Mouse (Mus musculus) testis, postnatal 14 days (tissue): Measurements from ENCODE around the gene Adamts8.

Experiments used
- DNase-seq: peaks from one replicate; pipeline ENCODE4 v3.0.0; 2021; ENCODE audit warnings: low spot score

Gene Adamts8

DNA sequence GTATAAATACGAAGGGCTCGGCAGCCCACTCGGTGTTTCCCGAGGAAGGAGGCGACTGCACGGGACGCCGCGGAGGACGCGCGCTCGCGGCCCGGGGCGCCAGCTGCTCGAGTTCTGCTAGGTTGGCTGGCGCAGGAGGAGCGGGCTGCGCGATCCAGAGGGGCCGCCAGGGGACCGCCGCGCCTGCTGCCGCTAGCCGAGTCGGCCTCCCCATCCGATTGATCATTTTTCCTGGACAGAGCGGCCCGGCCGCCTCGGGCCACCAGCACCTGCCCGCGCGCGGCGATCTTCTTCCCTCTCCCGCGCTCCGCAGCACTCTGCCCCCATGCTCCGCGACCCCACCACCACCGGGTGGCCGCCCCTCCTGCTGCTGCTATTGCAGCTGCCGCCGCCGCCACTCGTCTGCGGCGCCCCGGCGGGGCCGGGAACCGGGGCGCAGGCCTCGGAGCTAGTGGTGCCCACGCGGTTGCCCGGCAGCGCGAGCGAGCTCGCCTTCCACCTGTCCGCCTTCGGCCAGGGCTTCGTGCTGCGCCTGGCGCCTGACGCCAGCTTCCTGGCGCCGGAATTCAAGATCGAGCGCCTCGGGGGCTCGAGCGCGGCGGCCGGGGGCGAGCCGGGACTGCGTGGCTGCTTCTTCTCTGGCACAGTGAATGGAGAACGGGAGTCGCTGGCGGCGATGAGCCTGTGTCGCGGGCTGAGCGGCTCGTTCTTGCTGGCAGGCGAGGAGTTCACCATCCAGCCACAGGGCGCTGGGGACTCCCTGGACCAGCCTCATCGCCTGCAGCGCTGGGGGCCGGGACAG lies at the start of gene Adamts8:
TSS of gene Adamts8 (plus strand) at position 51 of the 802 bp plus-strand sequence.
- DNase-seq = no peak

DNA sequence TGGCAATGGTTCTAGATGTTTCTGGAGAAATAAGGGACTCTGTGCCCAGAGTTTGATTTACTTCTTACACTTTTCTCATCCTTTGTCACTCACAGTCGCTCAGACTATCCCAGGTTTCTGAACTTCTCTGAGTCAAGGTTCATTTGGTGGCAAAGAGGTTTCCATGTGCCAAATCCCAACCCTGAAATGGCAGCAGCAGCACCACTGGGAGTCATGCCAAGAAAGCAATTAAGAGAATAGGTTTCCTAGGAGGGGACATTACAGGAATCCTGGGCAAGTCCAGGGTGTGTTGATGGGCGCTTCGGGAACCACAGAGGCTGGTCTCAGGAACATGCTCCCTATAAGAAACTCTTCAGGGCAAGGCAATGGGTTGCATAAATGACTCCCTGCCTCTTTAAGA lies 46.7 kb upstream of the Adamts8 start:
- no peak for DNase-seq

DNA sequence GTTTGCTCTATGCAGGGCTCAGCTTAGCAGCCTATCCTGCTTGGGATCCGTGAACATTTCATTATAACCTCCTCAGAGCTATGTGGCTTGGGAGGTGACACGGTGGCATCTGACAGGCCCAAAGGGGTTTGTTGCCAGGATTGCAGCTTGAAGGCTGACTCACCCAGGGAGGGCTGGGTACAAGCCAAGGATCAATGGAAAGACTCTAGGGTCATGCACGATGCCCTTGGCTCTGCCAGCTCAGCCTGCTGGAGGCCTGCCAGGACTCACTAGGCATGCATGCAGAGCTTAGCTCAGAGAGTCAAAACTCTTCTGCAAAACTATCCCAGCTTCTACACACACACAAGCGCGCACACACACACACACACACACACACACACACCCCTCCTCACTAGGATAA lies 45.6 kb upstream of the Adamts8 start:
- peak; percentile 59 for DNase-seq

DNA sequence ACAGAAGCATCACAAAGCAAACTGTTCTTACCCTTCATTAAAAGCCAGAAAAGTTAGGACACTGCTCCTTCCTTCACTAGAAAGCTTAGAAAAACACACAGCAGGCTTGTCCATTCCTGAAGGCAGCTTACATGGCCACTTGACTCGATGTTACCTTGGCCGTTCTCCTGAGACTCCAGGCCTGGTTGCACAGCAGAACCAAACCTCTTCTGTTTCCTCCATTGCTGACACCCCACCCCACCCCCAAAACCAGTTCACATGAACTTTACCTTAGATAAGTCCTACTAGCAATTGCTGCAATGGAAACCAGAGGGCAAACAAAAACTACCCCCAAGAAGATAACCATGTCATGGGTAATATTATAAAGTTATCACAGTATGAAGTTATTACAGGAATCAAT lies 45.2 kb upstream of the Adamts8 start:
- no peak for DNase-seq

DNA sequence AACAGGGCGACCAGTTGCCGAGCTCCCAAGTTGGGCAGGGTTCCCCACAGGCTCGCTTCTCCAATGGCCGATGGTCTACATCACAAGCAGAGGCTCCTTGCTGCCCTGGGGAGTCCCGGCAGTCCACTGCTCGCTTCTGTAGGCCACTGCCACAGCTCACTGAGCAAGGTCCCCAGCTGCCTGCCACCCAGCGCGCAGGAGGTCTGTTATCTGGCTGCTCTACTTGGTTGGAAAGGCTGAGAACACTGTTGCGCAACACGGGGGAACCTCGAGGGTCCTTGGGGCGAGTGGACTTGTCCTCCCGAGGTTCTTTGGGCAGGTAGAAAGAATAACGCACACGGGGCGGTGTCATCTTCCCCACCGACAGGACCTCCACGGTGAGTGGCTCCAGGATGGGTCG lies 40.2 kb upstream of the Adamts8 start:
- no peak for DNase-seq

DNA sequence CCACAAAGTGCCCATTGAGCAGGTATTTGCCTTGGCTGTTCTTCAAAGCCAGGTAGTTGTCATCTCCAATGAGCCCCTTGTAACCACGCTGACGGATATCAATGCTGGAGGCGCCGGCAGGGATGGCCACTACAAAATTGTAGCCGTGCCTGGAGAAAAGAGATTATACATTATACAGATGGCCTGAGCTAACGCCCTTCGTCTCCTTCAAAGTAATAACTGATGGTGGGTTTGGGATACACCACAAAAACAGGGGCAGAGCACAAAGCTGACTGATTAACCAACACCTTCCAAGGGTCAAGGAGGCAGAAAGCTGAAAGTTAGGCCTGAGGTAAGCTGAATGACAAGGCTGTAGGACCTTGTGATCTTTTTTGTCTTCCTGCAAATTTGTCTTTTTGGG lies 39.7 kb upstream of the Adamts8 start:
- no peak for DNase-seq

DNA sequence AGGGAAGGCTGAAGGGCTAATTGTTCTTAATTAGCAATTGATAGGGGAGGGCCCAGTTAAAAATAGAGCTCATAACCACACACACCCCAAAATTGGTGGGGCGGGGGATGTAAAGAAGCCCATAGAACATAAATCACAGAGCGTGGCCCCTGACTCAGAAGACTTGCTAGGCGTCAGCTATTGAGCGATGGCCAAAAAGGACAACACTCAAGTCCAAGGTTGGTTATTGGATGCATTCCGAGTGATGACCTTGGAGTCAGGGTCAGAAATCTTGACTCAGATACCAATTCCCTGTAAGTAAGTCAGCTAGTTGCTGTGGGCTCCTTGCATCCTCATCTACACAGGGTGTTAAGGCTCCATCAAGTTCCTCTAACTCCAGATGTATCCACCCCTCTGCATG lies 39.1 kb upstream of the Adamts8 start:
- no peak for DNase-seq

DNA sequence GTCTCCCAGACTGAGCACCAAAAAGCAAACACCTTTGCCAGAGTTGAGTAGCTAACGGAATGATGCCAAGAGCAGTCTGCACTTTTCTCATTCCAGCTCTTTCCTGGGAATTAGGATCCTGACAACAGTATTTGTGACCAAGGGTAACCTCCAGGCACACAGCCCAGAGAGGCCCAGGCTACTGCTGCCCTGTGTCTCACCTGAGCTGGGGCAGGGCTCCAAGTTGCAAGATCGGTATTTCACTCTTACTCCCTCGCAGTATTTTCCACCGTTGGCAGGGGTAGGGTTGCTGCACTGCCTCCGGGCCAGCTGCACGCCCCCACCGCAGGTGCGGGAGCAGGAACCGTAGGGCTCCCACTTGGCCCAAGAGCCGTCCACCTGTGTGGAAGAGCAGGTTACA lies 36.5 kb upstream of the Adamts8 start:
- DNase-seq = no peak

DNA sequence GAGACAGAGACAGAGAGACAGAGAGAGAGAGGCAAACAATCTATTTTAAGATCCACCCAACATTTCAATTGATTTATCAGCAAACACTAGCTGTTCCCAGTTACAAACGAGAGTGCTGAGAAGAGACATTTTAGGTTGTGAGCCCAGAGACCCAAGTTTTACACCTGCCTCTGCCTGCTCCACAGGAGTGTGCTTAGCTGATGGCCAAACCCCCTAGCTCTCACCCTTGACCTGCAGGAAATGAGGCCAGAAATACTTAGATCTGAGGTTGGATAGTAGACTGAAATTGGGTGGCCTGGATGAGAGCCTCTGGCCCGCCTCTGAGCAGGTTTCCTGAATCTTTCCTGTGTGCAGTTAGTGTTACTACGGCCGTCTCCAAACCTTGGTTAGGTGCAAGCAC lies 35.9 kb upstream of the Adamts8 start:
- DNase-seq = no peak

DNA sequence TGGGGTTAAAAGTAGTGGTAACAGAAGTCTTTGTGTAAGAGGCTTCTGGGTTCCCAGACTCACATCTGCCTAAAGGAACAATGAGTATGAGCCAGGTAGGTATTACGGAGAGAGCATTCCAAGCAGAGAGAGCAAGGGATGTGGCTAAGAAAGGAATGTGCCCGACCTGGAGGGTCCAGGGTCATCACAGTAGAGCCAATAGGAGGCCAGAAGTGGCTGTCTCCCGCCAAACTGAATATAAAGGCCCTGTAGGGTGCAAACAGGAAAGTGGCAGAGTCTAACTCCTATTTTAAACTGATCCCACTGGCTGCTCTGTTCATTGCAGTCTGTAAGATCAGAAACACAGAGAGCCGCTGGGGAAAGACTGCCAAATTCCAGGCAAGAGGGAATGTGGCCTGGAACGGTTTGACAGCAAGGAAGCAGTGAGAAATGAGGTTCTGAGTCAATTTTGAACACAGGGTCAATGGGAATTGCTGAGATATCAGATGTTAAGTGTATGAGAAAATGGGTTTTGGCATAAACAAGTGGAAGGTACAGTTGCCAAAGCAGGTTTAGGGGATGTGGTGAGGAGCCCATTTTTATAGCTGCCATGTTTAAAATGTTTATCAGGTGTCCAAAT lies 34.6 kb upstream of the Adamts8 start:
- DNase-seq = no peak

DNA sequence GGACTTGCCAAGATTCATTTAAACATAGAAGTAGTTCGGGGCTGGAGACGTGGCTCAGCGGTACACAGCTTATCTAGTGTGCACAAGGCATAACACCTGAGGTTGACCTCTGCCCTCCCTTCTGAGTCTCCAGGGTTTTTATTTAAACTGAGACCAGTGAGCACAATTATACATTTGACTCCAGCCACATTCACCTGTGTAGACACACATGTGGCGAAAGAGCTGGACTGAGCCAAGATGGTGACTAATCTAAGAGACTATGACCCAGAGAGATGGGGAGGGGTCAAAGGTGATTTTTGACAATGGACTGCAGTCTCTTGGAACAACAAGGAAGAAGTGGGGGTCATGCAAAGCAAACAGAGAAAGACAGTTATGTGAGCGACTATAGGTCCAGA lies 34.1 kb upstream of the Adamts8 start:
- DNase-seq = no peak

DNA sequence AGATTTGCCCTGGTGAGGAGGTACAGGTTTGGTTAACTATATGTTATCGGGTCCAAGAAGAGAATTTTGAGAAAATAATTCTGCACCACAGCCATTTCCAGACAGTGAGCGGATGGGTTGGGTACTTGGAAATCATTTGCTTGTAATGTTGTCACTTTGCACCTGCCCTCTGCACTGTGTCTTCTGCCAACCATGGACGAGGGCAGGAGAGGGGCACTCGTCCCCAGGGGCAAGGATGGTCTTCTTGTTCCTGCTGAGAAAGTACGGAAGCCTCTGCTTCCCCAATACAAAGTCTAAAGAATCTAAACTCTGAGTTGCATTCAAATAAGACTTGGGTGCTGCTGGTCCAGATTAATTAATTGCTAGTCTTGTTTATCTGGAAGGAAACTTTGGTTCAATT lies 33.4 kb upstream of the Adamts8 start:
- no peak for DNase-seq

DNA sequence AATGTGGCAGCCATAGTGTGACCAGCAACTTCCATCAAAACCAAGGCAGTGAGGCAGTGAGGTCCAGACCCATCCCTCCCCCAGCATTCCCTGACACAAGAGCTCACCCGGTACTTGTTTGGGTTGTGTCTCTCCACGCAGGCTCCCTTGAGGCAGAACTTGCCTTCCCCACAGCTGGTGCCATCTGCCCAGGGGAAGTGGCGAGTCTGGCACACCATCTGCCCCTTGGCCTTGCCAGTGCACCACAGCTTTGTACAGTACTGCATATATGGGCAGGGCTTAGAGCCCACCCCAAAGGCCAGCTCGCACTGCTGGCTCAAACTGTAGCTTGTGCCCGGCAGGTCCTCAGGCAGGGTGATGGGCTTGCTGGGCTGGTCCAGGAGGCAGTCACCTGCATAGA lies 31.9 kb upstream of the Adamts8 start:
- DNase-seq = no peak

DNA sequence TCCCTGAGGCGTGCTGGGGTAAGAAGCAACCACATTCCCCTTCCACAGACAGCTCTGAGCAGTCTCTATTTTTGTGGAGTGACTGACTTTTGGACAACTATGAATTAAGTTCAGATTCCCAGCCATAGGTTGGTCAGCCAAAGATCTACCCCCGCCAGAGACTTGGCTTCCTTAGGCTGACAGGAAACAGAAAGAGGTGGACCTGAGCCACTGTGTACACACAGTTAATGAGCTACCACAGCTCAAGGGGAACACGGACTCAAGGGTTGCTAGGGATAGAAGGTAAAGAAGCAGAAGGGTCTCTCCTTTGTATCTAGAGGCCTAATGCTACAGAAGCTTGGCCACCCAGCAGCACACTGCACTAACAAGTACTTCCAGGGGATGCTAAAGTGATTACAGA lies 30.2 kb upstream of the Adamts8 start:
- DNase-seq = no peak

DNA sequence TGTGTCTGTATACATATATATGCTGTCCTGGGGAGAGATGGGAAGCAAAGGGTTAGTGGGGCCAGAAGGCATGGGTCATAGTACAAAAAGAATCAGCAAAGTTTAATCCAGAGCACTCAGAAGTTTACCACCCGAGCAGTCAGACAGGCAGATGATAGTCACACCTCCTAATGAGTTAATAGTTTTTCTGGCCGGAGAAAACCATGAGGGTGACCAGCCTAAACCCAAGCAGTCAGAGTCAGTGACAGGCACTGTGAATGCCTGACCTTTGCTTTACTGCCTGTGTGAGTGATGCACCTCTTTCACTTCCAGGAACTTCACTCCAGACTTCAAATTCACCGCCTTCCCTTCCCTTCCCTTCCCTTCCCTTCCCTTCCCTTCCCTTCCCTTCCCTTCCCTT lies 28.9 kb upstream of the Adamts8 start:
- no peak for DNase-seq

DNA sequence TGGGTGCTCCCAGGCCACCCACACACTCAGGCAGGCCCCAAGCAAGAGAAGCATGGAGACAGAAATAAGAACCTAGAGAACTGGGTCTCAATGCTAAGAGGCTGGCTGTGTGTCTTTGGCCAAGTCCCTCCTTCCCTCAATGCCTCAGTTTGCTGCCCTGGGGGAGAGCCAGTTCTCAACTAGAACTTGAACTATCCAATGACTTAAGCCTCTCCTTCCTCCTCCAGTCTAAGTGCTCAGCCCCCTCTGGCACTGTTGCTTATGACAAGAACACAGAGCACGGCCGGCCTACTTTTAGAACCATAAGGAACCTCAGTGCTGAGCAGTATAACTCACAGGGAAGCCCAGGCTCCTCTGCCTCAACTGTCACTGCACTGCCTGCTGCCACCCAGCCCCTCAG lies 28.1 kb upstream of the Adamts8 start:
- no peak for DNase-seq

DNA sequence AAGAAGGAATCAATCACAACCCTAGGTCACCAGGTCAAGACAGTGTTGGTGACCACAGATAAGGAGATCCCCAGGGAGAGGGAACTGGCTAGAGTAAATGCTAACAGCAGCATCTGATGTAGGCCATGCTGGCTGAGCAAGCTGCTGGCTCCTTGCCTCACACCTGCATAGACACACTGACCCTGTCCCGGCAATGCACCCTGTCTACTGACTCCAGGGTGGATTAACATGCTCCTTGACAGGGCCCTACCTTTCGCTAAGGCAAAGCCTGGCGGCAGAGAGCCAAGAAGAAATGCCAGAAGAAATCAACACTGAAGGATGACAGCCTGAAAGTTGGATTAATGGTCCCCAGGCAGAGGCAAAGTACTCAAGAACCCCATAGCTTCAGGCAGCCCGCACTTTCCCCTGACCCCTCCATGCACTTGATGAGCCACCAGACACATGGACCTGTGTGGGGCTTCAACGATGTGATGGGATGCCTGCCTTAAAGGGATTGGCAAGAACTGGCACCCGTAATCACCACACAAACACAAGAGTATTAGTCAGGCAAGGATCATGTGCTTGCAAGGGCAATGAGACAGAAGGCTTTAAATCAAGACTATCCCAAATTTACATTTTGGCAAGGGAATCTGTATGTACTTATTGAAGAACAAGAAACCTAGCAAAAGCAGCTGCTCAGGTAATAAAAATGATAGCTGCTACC lies 25.9 kb upstream of the Adamts8 start:
- DNase-seq = no peak

DNA sequence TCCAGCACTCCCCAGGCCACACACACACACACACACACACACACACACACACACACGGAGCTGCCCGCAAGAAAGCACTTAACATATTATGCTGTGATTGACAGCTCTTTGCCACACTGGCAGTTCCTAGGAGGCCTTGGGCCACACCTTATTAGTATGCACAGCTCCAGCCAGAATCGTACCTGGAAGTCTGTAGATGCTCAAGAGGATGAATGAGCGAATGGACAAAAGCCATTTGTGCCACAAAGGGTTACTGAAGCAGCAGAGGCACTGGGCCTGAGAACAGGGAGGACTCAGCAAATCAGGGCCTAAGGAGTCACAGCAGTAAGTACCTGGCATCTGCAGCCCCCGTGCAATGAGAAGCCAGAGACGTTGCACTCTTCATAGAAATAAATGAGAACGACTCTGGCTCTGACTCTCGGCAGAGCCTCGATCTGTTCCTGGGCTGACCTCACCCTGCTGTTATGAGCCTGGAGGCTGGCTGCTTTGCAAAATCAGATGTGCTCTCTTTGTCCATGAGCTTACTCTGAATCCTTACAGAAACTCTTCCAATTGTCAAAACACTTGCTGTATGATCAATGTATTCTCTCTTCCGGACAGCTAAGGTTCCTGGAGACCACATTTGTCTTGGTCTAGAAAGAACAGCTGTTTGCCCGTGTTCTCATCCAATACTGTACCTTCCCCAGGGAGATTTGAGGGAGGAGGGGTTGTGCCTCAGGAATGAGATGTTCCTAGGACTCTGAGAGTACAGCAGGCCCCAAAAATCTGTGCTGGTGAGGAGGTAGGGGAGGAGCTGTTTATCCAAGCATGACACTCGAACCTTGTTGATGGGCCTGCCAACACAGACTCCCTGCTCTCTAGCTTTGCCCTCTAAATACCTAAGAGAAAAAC lies 23.7 kb upstream of the Adamts8 start:
- peak; percentile 67 for DNase-seq

DNA sequence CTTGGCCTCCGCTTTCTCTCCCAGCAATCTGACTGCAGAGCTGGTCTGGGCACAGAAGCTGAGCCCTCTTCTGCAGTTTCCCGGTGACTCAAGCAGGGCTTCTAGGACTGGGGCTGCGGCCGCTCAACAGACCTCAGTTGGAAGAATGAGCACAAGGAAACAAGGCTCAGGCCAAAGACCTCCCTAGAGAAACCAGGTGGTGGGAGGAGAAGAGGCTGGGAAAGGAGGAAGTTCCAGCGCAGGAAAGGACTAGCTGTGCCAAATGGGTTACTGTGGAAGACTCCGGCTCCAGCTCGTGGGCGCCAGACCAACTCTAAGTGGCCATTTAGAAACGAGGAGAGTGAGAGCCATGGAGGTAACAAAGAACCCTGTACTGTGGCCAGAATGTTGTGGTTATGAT lies 22.7 kb upstream of the Adamts8 start:
- peak; percentile 32 for DNase-seq

DNA sequence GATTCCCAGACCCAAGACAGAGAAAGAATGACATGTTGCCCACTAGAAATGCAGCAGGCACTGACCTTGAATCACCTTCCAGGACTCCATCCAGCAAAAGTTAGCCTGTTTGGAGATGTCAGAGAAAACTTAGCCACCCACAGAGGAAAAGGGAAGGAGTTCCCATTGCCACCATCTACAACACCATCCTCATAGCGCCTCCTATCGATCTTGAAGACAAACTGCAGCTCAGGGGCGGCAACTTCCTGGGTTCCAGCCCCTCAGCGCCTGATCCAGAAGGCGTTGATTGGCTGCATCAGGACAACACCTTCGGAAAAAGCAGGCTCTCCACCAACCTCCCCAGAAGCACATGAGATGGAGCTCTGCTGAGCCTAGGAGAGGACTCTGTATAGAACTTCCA lies 21.6 kb upstream of the Adamts8 start:
- DNase-seq = peak; percentile 64

DNA sequence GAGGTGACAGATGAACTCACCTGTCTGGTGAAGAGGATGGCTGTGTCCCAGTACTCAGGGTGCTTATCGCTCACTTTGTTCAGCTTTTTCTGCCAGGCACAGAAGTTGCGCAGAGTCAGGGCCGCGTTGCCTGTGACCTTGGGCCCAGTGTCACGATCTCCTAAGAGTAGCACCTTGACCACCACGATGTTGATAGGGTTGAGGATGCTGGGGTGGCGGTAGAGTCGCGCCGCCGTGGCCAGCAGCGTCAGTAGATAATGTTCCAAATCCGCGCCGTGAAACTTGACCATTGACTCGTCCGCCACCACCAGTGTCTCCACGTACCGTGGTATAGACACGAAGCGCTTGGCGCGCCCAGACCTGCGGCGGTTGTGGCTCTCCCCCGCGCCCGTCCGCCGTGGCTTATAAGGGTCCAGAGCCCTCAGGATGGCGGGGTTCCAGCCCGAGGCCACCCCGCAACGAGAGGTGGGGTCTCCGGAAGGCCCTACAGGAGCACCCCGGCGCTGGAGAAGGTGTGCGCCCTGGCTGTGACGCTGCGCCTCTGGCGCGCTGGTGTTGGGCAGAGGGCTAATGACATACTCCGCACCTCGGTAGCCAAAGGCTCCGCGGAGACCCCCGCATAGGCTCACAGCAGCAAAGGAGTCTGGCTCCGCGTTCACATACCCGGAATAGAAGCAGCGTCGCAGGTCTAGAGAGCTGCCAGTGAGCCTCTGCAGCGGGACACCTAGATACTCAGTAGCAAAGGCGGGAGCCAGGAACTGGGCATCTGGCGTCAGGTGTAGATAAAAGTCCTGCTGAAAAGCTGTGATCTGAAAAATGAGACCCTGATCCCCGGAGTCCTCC lies 20.9 kb upstream of the Adamts8 start:
- DNase-seq = no peak
